Mouse (Mus musculus) testis, postnatal 10 days (tissue): ENCODE data around the gene Zbtb46.

ENCODE experiments used
- DNase-seq: peaks from one replicate; pipeline ENCODE4 v3.0.0; 2021; ENCODE audit warnings: low spot score

The Zbtb46 gene

DNA sequence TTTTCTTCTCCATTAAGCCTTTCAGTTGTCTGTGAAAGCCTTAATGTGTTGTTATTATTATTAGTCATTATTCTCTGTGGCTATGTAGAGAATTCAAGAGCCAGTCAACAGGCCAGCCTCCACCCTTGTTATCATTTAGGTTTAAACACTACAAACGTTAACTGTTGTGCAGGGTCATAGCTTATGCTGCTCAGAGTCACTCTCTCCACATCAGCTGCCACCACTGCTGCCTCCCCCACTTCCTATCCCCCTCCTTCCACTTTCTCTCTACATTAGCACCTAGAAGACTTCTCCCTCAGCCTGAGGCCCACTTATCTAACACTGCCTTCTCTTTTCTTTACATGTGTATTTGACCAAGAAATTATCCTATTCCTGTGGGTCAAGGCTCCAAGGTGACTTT is 57.7 kb downstream of the Zbtb46 start:
- no peak for DNase-seq

DNA sequence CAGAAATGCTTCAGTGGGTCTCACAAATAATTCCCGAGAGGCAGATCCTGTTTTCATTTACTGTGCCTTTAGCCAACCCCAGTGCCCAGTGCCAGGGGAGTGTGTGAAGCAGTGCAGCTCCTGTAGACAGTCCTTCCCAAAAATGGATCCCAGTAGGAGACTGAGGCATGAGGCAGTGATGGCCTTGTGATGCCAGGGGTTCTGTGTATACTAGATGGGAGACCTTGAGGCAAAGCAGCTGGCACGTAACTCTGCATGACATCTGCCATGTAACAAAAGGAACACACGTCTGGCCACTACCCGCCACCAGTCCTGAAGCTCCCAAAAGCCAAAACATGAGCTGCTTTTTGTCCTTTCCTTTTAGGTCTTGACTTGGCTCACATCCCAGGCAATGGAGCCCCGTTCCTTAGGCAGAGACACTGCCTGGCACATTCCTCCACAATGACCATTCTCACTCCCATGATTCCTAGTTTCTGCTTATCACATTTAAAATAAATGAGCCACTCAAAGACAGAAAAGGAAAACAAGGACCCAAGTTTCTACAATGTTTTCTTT is 61.9 kb downstream of the Zbtb46 start:
- no peak for DNase-seq

DNA sequence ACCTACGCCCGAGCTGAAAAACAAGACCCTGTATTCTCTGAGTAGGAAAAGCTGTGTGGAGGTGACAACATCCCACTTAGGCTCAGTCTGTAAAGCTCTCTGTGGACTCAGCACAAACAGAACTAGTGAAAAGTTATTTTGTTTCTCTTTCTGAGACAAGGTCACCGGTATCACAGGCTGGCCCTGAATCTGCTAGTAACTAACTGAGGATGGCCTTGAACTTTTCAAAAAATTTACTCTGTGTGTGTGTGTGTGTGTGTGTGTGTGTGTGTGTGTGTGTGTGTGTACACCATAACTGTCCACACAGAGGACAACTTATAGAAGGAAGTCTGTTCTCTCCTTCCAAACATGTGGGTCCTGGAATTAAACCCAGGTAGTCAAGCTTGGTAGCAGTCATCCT is 65.1 kb downstream of the Zbtb46 start:
- no peak for DNase-seq

DNA sequence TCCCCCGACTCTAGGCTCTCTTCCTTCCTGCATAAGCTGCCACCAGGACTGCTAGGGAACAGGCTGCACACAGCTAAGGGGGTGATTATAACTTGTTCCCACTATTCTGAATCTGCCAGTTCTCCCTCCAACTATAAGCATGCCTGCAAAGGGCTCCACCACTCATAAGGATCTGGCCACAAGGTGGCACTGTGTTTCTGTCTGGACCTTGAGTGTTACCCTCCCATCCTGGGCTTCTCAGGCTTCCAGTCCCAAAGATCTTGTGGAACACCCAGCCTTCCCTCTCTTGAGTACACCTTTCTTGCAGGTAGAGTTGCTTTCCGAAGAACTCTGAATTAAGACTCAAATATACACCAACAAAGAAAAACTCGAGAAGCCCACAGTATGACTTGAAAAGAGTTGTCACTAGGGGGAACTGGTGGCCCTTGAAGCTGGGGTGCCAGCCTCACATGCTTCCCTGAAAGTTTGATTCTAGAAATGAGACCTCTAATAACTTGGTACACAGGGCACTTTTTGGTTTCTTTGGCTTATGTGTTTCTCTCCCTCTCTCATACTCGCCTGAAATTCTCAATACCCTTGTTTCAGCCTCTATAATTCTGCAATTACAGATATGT is 66.5 kb downstream of the Zbtb46 start:
- peak; percentile 95 for DNase-seq

DNA sequence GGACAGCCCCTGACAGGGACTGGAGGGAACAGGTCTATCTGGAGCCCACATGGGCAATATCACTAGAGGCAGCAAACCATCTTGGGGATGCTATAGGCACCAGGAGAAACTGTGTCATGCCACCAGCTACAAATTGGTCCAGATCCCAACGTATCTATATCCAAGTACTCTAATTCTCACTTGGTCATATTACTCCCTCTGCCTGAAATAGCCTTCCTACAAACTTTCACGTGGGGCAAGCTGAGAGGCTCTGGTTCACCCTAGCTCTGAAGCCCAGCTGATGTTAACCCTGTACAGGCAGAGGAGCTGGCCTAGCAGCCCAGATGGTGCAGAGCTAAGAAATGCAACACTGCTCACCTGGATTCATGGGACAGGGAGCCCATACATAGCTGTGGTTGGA is 67.7 kb downstream of the Zbtb46 start:
- DNase-seq: no peak

DNA sequence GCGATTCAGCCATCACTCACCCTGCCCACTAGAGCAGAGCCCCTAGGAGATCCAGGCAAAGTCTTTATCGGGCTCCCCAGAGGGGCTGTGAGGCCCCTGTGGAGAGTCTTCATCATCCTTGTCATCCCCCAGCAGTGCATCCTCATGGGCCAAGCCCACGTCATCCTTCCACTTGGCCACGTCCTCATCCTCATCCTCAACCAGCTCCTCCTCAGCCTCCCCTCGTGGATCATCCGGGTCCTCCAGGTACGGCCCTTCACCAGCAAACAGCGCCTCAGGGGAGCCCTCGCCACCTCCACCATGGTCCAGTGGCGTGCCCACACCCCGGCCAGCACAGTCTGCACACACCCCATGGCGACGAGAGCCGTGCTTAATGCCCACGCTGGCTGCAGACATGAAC is 68.2 kb downstream of the Zbtb46 start:
- no peak for DNase-seq

DNA sequence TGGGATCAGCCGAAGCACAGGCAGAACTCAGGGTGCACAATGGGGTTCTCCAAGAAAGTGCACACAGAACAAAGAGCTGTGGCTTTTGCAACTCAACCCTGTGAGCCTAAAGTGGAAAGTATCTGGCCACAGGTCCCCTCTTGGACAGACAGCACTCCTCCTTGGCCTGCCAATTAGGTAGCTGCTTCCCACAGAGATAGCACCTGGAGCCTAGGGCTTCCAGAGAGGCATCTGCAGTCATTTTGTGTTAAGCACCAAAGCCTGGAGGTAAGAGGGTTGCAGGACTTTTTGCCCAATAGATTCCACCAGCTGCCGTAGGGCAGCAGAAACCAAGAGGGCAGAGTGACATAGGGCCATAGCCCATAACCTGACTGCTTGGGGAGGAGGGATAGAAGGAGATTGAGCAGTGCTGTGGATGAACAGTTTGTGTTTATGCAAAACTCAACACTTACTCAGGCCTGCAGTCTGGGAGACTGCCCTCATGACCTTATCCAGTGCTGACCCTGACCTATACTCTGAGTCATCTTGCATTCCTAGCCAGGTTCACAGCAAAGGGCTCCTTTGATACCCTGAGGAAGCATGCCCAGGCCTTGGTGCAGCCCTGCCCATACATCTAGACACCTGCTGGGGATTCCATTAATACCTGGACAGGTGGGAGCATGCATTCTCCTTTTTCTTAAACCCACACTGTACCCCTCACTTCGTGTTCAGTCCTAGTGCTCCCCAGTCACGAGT is 68.9 kb downstream of the Zbtb46 start:
- DNase-seq: no peak

DNA sequence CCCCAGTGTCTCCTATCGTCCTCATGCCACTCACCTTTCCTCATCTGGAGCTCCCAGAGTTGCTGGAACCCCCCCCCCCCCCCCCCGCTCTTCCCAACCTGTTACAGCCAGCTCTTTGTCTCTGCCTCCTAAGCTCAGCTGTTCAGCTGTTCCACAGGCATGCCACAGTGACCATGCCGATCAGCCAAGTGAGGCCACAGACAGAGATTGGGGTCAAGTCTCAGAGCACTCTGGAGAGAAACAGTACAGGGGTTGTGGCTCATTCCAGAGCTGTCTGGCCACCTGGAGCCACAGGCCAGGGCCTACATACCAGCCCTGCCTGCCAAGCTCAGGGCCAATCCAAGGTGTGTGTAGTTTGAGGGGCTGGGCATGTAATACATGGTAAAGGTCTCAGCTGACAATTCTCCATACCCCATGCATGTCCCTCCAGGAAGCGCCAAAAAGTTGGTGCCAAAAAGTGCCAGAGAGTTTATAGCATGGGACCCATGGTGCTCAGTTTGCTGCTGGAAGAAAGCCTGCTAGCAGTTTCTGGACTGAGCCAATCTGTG is 72.5 kb downstream of the Zbtb46 start:
- no peak for DNase-seq

DNA sequence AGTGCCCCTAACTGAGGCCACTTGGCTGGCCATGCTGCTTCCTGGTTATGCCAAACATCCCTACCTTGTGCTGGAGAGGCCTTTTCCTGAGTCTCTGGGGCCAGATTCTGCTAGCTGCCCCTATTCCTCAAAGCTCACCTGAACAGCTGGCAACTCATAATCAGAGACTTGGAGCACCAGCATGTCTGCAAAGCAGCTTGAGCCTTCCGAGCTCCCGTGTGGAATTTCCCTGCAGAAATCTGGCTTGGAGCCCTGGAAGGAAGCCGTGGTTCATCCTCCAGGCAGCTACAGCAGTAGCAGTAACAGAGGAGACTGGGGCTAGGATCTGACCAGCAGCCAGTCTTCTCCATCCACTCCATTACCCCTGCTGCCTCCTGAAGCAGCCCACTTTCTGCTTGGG is 73.3 kb downstream of the Zbtb46 start:
- no peak for DNase-seq

DNA sequence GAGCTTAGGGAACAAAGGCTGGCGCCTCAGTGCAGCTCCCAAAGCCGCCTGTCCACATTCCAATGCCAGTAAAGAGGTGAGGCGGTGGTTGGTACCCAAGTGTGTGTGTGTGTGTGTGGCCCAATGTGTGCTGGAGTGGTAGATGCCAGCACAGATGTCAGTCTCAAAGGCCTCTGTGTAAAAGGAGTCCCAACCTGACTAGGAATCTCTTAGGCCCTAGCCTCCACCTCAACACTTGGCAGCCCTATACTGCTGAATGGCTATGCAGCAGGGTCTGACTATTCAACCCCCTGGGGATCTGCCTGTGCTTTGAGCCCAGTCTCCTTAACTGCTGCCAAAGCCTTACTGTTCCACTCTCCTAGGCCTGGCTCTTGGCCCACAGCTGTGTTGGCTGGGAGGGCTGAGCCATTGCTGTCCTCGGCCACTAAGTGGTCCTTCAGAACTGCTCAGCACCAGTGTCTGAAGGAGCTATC is 74.3 kb downstream of the Zbtb46 start:
- DNase-seq: peak; percentile 74

DNA sequence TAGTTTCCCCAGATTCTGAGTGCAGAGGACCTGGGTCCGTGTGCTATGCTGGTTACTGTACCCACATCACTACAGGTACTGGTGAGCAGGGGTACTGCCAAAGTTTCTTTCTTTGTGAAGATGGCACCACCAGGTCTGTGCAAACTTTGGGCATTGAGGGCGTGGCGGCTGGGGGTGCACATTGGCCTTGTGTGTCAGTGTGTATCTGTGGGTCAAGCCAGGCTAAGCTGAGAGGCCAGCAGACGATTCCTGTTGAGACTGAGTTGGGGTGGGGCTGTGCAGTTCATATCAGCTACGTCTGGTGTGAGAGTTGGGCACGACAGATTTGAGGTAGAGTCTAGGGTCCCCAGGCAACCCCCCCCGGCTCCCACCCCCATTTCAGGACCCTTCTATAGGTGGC is 74.8 kb downstream of the Zbtb46 start:
- no peak for DNase-seq

DNA sequence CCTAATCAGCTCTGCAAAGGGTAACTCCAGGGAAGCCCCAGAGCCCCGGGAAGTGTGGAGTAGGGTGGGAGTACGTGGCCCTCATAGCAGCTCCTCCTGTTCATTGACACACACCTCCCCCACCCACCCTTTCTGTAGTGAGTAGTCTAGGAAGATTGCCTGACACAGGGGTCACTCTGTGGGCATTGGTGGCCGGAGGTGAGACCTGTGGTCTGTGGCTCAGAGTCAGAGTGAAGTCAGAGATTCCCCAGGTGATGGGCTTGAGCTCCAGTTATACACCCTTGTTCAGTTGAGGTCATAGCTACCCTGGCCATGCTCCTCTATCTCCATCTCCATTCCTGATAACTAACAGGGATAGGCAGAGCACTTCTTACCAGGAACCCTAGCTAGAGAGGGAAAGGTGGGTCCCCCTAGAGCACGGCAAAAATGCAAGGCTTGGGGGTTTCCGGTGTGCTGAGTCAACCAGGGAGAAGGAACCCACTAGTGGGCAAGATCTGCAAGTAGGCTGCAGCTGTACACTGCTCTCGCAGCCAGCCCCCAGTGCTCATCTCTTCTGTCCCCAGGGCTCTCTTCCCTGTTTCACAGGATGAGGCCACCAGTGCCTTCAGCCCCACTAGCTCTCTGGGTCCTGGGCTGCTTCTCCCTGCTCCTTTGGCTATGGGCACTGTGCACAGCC is 77.5 kb downstream of the Zbtb46 start:
- DNase-seq: no peak

DNA sequence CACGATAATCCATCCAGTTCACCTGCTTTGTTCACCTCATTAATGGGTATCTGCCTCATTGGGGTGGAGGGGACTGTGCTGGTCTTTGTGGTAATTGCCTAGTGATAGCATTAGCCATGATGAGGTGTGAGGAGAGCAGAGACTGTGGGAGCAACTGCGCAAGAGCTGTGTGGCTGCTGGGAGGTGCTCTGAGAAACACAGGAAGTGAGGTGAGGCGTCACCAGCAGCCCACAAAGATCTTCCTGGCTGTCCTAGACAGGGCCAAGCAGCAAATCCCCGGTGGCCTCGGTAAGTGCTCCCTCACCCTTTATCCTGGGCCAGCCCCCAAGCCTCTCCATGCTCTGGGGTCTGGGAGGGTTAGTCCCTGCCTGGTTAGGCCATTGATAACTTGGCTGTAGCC is 78.1 kb downstream of the Zbtb46 start:
- no peak for DNase-seq

DNA sequence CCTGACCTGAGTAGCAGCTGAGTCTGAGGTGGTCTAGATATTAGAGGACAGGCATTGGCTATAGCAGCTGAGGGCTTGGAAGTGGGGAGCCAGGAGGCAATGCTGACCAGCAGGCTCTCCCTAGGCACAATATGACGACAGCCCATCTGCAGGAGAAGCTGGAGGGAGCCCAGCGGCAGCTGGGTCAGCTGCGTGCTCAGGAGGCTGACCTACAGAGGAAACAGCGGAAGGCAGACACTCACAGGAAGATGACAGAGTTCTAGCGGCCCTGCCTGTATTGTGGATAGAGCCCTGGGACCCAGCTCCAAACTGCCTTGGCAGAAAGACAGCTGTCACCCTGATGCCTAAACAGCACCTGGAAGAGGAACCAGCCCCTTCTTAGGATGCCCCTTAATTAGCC is 79.0 kb downstream of the Zbtb46 start:
- DNase-seq: no peak

DNA sequence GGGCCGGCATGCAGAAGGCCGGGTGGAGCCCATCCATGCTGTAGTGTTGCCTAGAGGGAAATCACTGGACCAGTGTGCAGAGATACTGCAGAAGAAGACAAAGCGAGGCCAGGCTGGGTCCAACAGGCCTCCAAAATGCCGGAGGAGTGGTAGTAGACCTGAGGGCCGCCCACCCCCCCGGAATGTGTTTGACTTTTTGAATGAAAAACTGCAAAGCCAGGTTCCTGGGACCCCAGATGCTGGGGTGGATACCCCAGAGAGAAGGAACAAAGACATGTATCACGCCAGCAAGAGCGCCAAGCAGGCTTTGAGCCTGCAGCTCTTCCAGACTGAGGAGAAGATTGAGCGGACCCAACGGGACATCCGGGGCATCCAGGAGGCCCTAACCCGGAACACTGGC is 79.4 kb downstream of the Zbtb46 start, which contains the start of gene Lime1:
Gene Lime1 (plus strand): TSS at position 301 of the 400 bp plus-strand sequence.
- DNase-seq: no peak

DNA sequence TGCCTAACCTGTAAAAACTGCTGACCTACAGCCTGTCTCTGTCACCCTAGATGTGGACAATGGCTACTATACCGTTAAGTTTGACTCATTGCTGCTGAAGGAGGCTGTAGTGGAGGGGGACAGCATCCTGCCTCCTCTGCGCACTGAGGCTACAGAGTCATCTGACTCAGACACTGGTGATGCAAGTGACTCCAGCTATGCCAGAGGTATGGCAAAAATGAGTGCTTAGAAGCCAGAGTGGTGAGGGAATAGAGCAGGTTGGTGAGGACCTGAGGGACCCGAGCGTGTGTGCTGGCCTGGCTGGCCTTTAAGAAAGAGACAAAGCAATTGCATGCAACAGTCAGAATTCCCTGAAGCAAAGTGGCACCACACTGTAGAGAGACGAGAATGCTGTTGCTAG is 80.5 kb downstream of the Zbtb46 start:
- DNase-seq: no peak

DNA sequence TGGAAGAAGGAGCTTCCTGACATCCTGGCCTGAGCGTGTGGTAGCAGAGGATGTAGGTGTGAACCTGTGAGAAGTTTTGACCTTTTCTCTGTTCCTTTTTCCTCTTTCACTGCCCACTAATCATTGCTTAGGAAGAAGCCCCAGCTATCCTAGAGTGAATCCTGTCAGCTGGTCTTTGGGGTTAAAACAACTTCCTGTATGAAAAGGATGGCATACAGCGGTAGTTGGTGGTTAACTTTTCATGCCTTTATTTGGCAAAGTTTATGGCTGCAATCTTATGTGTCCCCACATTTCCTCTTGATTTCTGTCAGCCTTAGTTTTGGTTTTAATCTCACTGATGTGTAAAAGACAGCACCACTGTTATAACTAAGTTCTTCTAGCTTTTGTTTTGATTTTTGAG is 82.0 kb downstream of the Zbtb46 start:
- DNase-seq: no peak

DNA sequence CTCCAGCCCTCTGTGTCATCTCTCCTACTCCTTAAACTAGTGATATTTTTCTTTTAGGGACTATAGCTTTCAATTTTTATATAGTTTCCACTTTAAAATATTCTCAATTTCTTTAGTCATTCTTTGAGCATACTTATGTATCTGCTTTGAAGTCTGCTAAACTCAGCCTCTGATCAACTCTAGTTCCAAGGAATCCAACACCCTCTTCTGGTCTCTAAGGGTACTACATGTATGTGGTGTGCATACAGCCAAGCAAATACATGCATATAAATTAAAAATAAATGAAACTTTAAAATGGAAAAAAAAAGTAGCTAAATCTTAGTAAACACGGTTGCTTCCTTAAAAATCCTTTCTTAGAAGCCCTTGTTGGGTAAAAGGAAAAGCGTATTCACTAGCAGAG is 83.4 kb downstream of the Zbtb46 start:
- DNase-seq: no peak

DNA sequence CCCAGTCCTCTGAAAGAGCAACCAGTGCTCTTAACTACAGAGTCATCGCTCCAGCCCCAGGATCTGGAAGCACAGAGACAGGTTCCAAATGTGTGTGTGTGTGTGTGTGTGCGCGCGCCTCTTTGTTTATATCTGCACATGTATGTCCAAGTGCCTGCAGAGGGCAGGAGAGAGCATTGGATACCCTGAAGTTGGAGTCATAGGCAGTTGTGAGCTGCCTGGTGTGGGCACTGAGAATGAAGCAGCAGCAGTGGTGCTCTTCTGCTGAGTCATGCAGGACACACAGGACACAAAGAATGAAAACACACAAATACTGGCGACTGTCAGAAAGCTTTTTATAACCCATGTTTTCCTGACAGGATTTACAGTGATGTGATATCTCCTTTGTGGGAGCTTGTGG is 89.2 kb downstream of the Zbtb46 start:
- DNase-seq: no peak

DNA sequence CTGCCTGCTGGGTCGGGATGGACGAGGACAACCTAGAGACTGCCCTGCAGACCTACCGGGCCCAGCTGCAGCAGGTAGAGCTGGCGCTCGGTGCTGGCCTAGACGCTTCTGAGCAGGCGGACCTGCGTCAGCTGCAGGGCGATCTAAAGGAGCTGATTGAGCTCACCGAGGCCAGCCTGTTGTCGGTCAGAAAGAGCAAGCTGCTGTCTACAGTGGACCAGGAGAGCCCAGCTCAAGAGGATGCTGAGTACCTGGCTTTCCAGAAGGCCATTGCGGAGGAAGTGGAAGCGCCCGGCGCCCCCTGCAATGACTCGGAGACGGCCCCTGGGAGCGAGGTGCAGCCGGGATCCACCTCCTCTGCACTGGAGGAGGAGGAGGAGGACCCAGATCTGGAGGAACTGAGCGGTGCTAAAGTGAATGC is 93.6 kb downstream of the Zbtb46 start:
- no peak for DNase-seq

DNA sequence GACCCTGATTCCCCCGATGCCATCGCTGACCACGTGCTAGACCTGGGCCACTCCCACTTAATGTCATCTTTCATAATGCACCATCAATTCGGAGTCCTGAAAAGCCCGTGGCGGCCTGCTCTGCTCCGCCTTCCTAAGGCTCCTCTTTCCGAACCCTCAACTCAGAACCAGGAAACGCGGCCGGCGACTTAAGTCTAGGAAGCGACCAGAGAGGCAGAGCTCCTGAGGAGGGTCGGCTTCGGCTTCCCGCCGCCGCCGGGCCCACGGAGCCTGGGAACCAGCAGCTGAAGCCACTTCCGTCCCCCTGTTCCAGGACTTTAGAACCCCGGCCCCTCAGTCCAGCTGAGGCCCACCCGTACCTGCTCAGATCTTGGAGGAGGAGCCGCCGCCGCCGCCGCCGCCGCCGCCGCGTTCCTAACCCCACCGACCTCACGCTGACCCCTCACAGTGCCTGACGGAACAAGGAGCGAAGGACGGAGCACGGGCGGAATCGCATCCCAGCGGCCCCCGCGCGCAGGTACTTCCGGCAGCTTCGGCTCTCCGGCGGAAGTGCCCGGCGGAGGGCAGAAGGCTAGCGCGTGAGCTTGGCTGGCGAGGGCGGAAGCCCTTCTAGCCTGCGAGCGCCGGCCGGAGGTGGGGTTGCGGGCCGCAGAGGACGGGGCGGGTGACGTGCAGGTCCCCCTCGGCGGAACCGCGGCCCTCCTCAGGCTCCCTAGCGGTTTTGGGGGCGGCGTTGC is 94.2 kb downstream of the Zbtb46 start, which contains the start of the genes Zgpat and Arfrp1:
Gene Zgpat (plus strand): TSS at position 69 of the 737 bp plus-strand sequence.
Gene Arfrp1 (minus strand): TSS at position 545 of the 737 bp plus-strand sequence.
- peak; percentile 89 for DNase-seq

DNA sequence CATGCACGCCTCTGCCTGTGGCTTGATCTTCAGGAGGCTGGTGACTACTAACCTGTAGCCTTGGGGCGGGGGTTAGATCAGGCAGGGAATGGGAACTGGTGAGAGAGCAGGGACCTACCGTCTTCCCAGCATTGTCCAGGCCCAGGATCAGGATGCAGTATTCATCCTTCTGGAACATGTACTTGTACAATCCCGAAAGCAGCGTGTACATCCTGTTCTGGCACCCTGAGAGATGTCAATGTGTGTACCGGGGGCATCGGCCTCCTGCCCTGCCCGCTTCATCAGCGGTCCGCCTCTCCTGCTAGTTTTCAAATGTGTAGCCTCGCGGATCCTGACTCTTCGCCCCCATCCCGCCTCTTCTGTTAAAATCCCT is 94.8 kb downstream of the Zbtb46 start:
- no peak for DNase-seq
